Mouse (Mus musculus): ENCODE measurements around the gene Rasgrf2. TPM values are rescaled to one million over a fixed set of nuclear protein-coding genes. Genes with fewer than 3 reads are reported as not detected.

The Rasgrf2 gene
- polyA plus RNA-seq, 2 experiments, result 0.03 to 0.10 TPM

DNA sequence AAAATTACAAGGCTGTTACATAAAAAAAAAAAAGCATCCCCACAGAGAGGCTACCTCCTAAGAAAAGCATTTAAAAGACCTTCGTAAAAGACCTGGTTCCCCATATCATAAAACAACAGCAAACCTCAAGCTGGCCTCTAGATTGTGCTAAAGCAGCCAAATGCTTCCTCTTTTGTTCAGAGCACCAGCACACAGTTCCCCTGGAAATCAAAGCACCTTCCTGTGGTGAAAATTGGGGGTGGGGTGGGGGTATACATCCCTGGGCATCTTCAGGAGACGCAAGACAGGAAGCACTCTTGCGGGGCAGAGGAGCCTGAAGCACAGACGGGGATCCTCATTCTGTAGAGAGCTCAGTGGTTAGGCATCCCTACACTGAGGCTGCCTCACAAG, 216.3 kb downstream of the Rasgrf2 start:
- 11% methylated on average over 4 of the region's 4 CpGs for WGBS (ENCODE audit: insufficient replicate concordance)
- H3K4me2 ChIP-seq (ENCODE audit: low read depth), result no peak overlapping the region
- ATAC-seq (ENCODE audit: insufficient read depth) (no peak), DNase-seq (ENCODE audit: low read depth in 3 of 3, low spot score in 3 of 3) (no peak)
- H3K4me1 ChIP-seq (replicated peaks; ENCODE audit: control insufficient read depth in 2 of 2, insufficient read depth in 2 of 2, low read length in 1 of 2), result no peaks in the 10 kb centered on the region
- H3K4me3 ChIP-seq (ENCODE audit: insufficient read depth in 1 of 2, low read depth in 2 of 2, low read length in 2 of 2), result no peak overlapping the region
- no peak overlapping the region for H3K9ac ChIP-seq (replicated peaks)
- H3K9me3 ChIP-seq (ENCODE audit: control insufficient read depth, low read length), result no peaks in the 10 kb centered on the region
- no peak overlapping the region for H3K27ac ChIP-seq
- no peaks in the 10 kb centered on the region for H3K36me3 ChIP-seq (replicated peaks; ENCODE audit: control insufficient read depth, insufficient read depth, low read depth)
- no peak for TF ChIP-seq CTCF (IDR thresholded peaks at IDR 0.05; ENCODE audit: low read depth)
- TF ChIP-seq EP300 (IDR thresholded peaks at IDR 0.05; ENCODE audit: low read depth), result no peak
- no peaks in the 10 kb centered on the region for H3K27me3 ChIP-seq (ENCODE audit: control insufficient read depth, insufficient read depth, low read length)

DNA sequence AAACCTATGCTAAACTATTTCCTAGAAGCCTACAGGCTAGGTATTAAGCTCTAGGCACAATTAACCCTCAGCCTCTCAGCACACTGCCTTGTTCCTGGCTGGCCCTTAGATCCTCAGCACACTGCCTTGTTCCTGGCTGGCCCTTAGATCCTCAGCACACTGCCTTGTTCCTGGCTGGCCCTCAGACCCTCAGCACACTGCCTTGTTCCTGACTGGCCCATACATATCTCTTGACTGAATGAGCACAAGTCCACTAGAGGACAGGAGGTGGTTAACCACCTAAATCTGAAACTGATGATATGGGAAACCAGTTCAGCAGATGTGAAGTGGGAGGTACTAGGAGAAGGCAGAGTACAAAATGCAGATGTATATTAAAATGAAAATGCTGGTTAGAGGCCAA, 219.8 kb downstream of the Rasgrf2 start:
- H3K27ac ChIP-seq, result no peak overlapping the region
- no peak overlapping the region for H3K4me2 ChIP-seq (ENCODE audit: low read depth)
- no peaks in the 10 kb centered on the region for H3K4me1 ChIP-seq (replicated peaks; ENCODE audit: control insufficient read depth in 2 of 2, insufficient read depth in 2 of 2, low read length in 1 of 2)
- no peak overlapping the region for H3K4me3 ChIP-seq (ENCODE audit: insufficient read depth in 1 of 2, low read depth in 2 of 2, low read length in 2 of 2)
- no peaks in the 10 kb centered on the region for H3K27me3 ChIP-seq (ENCODE audit: control insufficient read depth, insufficient read depth, low read length)
- H3K9ac ChIP-seq (replicated peaks), result no peak overlapping the region
- no peaks in the 10 kb centered on the region for H3K36me3 ChIP-seq (replicated peaks; ENCODE audit: control insufficient read depth, insufficient read depth, low read depth)
- no peak for DNase-seq (ENCODE audit: low read depth in 3 of 3, low spot score in 3 of 3)
- no peak for ATAC-seq (ENCODE audit: insufficient read depth)
- H3K9me3 ChIP-seq (ENCODE audit: control insufficient read depth, low read length), result no peaks in the 10 kb centered on the region
- TF ChIP-seq EP300 (IDR thresholded peaks at IDR 0.05; ENCODE audit: low read depth) (no peak), CTCF (IDR thresholded peaks at IDR 0.05; ENCODE audit: low read depth) (no peak)

DNA sequence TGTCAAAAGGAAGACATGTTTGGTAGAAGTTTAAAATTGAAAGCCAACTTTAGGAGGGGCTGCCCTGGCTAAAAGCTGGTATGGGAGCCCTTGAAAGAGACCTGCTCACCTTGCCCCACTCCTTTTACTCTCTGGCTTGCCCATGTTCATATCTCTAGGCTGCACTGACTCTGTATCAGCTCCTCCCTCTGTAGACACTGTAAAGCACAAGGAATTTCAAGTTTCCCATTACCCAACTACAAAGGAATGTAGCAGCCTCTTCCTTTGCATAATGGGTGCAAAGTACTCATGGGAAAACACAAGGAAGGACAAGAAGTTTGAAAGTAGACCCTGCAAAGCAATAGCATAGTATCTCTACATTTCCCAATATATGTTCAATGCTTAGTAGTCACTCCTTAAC, 220.2 kb downstream of the Rasgrf2 start:
- no peaks in the 10 kb centered on the region for H3K9me3 ChIP-seq (ENCODE audit: control insufficient read depth, low read length)
- no peak overlapping the region for H3K4me2 ChIP-seq (ENCODE audit: low read depth)
- H3K27ac ChIP-seq, result no peak overlapping the region
- H3K4me1 ChIP-seq (replicated peaks; ENCODE audit: control insufficient read depth in 2 of 2, insufficient read depth in 2 of 2, low read length in 1 of 2), result no peaks in the 10 kb centered on the region
- H3K27me3 ChIP-seq (ENCODE audit: control insufficient read depth, insufficient read depth, low read length), result no peaks in the 10 kb centered on the region
- H3K9ac ChIP-seq (replicated peaks), result no peak overlapping the region
- DNase-seq (ENCODE audit: low read depth in 3 of 3, low spot score in 3 of 3) (no peak), ATAC-seq (ENCODE audit: insufficient read depth) (no peak)
- no peak overlapping the region for H3K4me3 ChIP-seq (ENCODE audit: insufficient read depth in 1 of 2, low read depth in 2 of 2, low read length in 2 of 2)
- H3K36me3 ChIP-seq (replicated peaks; ENCODE audit: control insufficient read depth, insufficient read depth, low read depth), result no peaks in the 10 kb centered on the region
- TF ChIP-seq CTCF (IDR thresholded peaks at IDR 0.05; ENCODE audit: low read depth) (no peak), EP300 (IDR thresholded peaks at IDR 0.05; ENCODE audit: low read depth) (no peak)

DNA sequence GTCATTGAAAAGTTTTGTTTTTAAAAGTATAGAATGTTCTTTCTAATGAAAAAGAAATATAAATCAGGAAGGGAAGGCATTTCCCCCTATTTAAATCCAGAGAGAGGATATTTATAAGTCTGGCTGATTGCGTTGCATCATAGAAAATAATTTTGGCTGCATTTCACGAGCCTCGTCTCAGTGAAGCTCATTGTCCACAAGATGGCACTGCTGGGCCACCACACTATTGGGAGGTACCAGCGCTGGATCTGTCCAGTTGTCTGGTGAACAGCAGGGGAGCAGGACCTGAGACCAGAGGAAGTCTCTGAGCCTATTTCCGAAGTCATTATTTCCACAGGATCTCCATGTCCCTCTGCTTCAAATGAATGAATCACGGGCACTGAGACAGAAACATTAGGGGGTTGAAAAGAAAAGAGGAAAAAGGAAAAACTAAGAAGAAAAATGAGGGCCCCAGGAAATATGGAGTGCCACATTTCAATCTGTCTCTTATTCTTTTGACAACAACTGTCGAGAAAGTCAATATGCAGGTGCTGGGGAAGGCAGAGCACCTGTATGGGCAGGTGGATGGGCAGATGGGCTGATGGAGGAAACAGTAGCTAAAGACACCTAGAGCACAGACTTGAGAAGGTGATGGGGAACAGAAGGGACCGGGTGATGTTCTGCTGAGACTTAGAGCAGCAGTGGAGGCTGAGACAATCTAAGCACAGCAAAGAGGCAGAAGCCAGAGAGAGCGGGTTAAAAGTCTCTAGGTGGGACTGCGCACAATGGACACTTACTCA, 223.1 kb downstream of the Rasgrf2 start:
- no peak overlapping the region for H3K4me3 ChIP-seq (ENCODE audit: insufficient read depth in 1 of 2, low read depth in 2 of 2, low read length in 2 of 2)
- no peaks in the 10 kb centered on the region for H3K9me3 ChIP-seq (ENCODE audit: control insufficient read depth, low read length)
- ATAC-seq (ENCODE audit: insufficient read depth) (no peak), DNase-seq (ENCODE audit: low read depth in 3 of 3, low spot score in 3 of 3) (peak; percentile 19 to 30 (median 27))
- no peaks in the 10 kb centered on the region for H3K27me3 ChIP-seq (ENCODE audit: control insufficient read depth, insufficient read depth, low read length)
- H3K9ac ChIP-seq (replicated peaks), result no peak overlapping the region
- no peak overlapping the region for H3K4me2 ChIP-seq (ENCODE audit: low read depth)
- no peaks in the 10 kb centered on the region for H3K4me1 ChIP-seq (replicated peaks; ENCODE audit: control insufficient read depth in 2 of 2, insufficient read depth in 2 of 2, low read length in 1 of 2)
- no peaks in the 10 kb centered on the region for H3K36me3 ChIP-seq (replicated peaks; ENCODE audit: control insufficient read depth, insufficient read depth, low read depth)
- WGBS (ENCODE audit: insufficient replicate concordance), result 29% methylated on average over 10 of the region's 10 CpGs
- peak; percentile 81 for TF ChIP-seq CTCF (IDR thresholded peaks at IDR 0.05; ENCODE audit: low read depth)
- TF ChIP-seq EP300 (IDR thresholded peaks at IDR 0.05; ENCODE audit: low read depth), result no peak
- no peak overlapping the region for H3K27ac ChIP-seq

DNA sequence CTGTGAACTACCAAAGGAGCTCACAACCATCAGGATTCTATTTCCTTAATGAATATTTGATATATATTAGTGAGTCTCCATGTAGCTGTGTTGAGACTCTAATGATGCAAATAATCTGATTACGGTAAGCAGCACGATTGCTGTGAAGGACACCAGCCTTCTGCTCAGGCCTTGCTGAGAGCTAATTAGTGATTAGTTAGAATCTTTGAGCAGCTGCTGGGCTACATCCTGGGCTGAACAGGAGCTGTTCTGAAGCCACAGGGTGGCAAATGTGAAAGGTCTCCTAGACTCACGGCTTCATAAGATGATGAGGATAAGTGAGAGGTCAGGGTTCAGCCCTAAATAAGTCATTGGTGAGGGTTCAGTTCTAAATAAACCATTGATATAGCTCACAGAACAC, 225.1 kb downstream of the Rasgrf2 start:
- Histone ChIP-seq H3K4me3 (ENCODE audit: insufficient read depth in 1 of 2, low read depth in 2 of 2, low read length in 2 of 2) (no peak overlapping the region), H3K9me3 (ENCODE audit: control insufficient read depth, low read length) (no peaks in the 10 kb centered on the region), H3K27ac (no peak overlapping the region), H3K4me2 (ENCODE audit: low read depth) (no peak overlapping the region), H3K27me3 (ENCODE audit: control insufficient read depth, insufficient read depth, low read length) (no peaks in the 10 kb centered on the region), H3K9ac (replicated peaks) (no peak overlapping the region), H3K4me1 (replicated peaks; ENCODE audit: control insufficient read depth in 2 of 2, insufficient read depth in 2 of 2, low read length in 1 of 2) (no peaks in the 10 kb centered on the region), H3K36me3 (replicated peaks; ENCODE audit: control insufficient read depth, insufficient read depth, low read depth) (no peaks in the 10 kb centered on the region)
- ATAC-seq (ENCODE audit: insufficient read depth), result no peak
- 61% methylated on average over 3 of the region's 3 CpGs for WGBS (ENCODE audit: insufficient replicate concordance)
- no peak for TF ChIP-seq EP300 (IDR thresholded peaks at IDR 0.05; ENCODE audit: low read depth)
- no peak for TF ChIP-seq CTCF (IDR thresholded peaks at IDR 0.05; ENCODE audit: low read depth)
- no peak for DNase-seq (ENCODE audit: low read depth in 3 of 3, low spot score in 3 of 3)
